Mouse (Mus musculus): ENCODE measurements around the gene Myh7.
"Not testable (repeated sequence)": the region's sequence is repeated elsewhere in the genome, so short reads cannot be mapped to it uniquely, and the experiment has no call there.

Myh7 gene

DNA sequence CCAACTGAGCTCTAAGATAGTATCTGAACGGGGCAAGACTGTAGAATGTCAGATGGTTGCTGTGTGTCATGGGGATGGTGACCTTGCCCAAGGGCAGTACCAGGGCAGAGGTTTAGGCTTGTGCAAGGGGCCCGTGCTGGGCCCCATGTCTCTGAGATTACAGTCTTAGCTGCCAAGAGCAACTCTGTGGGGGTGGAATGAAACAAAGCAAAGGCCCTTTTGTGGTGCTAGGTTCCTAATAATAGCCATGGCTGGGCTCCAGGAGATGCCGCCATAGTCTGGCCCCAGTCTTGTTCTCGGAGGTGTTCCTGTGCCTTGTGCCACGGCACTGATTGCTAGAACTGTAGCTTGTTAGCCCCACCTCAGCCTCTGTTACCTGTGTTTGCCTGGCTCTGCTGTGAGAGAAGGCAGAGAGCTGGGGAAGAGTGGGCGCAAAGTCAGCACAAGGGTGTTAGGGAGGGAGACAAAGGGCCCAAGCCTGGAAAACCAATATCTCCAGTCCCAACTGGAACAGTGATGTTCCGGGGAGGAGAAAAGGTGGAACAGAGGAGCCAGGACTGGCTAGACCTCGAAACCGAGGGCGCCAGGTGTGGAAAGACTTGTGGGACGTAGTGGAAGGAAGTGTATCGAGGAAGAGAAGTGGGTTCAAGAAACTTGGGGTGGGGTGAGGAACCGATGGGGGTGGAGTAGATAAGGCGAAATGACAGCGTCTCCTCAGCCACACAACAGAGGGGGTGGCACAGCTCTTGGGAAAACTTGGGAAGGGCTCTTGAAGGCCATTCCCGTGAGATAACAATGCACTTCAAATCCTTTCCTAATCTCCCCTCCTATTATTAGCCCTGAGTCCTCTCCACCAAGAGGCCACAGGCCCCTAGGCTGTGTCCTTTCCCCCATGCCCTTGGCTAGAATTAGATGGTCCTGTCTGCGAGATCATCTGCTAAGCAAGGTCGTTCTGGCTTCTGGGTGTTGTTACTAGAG is 9.7 kb upstream of the Myh7 start:
- no peak for DNase-seq (ENCODE audit: low spot score)

DNA sequence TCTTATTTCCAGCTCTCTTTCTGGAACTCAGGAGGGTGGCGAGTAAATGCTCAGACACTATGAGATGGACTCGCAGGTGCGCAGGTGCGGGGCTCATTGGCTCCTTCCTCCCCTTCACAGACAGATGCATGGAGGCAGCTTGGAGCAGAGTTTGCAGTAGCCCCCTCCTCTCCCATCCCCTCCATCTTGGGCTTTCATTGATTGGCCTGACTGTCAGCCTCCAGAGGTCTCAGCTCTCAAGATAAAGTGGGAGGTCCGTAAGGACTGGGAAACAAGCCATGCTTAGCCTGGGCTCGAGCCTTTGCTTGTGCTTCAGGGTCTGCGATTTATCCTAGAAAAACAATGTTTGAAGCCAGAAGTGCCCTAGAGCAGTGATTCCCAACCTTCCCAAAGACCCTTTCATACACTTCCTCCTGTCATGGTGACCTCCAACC is 8.3 kb upstream of the Myh7 start:
- DNase-seq (ENCODE audit: low spot score), result no peak

DNA sequence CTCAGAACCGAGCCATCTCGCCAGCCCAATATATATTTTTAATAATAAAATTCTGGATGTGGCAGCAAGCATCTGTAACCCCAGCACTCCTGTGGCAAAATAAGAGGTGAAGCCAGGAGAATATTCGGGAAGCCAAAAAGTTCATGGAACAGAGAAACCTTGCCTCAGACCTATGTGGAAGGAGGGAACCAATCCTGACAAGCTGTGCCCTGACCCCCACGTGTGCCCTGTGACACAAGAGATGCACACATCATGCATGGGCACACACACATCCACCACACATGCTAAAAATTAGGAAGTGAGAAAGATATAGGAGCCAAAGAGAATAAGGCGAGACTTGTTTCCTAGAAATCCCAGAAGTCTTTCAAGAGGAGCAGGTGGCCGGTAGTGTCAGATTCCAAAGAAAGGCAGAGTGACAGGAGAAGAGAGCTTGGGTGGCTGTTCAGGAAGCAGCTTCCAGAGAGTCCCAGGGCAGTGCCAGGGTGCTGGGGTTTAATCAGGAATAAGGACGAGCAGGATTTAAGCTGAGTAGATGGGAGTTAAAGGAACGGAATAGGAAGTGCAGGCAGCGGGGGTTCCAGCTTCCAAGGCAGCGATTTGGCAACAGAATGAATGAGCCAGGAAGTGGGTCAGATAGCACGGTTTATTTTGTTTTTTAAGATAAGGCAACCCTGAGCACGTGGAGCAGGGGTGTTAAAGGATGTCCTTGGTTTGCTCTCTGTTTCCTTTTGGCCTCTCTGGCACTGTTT is 7.7 kb upstream of the Myh7 start:
- DNase-seq (ENCODE audit: low spot score), result no peak

DNA sequence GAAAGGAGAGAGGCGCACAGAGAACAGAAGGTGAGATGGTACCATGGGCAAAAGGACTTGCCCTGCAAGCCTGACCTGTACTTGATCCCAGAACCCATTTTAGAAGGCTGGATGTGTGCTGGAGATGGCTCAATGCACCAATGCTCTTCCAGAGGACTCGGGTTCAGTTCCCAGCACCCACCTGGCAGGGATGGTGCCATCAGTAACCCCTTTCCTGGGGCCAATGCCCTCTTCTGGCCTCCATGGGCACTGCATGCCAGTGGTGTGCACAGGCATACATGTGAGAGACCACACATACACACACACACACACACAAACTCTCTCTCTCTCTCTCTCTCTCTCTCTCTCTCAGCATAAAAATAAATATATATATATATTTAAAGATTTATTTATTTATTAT is 7.0 kb upstream of the Myh7 start:
- no peak for DNase-seq (ENCODE audit: low spot score)

DNA sequence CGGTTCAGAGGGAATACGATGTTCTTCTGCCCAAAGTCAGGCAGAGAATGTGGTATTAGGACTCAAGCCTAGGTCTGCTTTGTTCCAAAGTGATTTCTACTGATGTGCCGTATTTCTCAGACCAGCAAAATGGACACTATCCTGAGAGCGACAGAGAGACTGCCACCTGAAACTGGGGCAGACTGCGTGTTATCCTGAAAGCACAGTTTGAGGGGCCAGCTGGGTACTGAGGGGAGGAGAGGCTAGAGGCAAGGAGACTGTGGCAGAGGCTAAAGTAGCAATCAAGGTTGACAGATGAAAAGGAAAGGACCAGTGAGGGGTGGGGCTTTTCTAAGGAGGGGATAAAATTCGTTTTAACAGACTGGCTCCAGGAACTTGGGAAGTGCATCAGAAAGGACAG is 6.4 kb upstream of the Myh7 start:
- no peak for DNase-seq (ENCODE audit: low spot score)

DNA sequence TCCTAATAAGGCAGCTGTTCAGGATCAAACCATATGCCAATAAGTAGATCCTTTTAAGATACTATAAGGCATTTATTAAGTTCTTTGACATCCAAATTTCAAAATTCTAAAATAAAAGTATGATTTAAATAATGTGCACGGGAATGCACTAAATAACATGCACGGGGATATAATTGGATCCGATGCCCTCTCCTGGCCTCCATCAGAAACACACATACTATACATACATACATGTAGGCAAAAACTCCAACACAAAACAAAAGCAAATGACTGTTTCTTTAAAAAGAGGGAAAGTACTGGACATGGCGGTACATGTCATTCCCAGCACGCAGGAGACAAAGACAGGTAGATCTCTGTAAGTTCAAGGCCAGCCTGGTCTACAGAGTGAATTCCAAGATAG is 5.4 kb upstream of the Myh7 start:
- DNase-seq (ENCODE audit: low spot score), result not testable (repeated sequence)

DNA sequence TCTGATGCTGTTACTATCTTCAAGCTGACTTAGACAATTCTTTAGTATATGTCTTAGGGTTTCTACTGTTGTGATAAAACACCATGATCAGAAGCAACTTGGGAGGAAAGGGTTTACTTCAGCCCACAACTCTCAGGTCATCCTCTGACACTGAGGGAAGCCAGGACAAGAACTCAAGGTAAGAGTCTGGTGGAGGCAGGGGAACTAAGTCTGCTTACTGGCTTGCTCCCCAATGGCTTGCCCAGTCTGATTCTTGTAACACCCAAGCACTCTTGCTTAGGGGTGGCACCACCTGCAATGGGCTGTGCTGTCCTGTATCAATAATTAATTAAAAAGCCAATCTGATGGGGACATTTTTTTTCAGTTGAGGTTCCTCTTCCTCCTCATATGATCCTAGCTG is 4.3 kb upstream of the Myh7 start:
- no peak for DNase-seq (ENCODE audit: low spot score)

DNA sequence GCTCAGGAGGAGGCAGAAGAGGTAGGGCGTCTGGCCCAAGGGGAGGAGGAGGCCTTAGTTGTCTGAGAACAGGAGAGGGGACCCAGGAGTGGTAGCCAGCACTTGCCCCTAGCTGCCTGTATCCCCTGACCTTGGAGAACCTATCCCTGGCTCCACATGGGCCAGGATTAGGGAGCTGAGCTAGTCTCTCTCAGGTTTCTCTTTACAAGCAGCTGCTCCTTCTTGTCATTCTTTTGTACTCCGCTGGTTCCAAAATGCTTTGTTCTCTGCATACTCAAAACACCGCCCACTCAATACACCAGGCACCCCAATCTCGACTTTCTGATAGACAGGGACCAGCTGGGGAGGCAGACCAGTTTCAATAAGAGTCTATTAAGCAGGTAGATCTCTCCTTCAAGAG is 2.9 kb upstream of the Myh7 start:
- DNase-seq (ENCODE audit: low spot score), result no peak

DNA sequence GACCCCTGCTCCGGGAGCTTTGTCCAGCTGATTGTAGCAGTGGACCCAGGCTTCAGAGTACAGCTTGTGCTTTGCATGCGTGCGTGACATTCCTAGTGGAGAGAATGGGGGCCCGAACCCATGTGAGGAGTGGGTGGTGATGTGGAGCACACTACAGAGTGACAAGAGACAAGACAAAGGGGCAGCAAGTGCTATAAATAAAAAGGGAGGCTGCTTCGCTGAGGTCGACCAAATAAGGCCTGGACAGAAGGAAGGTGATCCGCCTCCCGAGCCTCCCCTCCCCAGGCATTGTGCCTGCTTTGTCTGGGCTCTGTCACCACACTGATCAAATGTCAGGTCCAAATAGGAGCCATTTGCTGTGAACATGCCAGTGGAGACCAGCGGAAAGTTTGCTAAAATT is 2.4 kb upstream of the Myh7 start:
- no peak for DNase-seq (ENCODE audit: low spot score)

DNA sequence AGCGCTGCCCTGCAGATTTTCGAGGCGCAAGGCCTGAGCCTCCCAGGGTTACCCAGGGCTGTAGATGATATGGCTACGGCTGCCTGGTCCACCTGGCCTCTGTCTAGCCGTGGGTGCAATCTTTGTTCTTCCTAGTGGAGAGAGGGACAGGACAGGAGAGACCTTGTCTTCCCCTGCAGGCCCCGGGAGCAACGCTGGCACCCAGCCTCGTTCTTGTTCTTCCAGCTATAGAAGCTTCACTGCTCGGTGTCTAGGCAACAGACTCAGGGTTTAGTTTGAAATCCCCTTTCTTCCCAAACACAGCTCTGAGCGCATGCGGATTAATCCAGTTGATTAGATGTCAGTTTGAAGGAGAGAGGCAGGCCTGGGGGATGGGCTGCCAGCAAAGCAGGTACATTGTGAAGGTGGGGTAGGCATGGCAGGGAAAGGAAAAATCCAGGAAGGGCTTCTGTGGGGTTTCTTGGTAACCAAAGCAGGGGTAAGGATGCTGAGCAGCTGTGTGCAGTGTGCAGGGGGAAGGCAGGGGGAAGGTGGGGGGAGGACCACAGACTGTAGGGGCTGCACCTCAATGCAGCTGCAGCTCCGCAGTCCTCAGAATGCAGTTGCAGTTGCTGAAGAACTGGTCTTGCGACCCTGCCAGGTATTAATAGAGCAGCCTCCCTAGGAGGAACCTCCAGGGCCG is 1.2 kb upstream of the Myh7 start:
- no peak for DNase-seq (ENCODE audit: low spot score)

DNA sequence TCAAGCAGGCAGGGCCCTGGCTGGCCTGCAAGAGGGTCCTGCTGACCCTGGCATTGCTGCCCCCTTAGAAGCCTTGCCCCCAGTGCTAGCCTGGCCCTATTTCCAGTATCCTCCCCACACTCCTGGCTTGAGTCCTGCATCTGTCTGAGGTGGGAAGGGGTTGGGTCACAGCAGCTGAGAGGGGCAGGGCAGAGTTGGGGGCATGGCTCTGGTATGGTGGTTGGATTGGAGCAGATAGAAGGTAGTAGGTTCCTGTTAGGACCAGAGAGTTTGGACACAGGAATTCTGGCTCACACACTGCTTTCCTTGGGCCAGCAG is 402 bp upstream of the Myh7 start:
- no peak for DNase-seq (ENCODE audit: low spot score)

DNA sequence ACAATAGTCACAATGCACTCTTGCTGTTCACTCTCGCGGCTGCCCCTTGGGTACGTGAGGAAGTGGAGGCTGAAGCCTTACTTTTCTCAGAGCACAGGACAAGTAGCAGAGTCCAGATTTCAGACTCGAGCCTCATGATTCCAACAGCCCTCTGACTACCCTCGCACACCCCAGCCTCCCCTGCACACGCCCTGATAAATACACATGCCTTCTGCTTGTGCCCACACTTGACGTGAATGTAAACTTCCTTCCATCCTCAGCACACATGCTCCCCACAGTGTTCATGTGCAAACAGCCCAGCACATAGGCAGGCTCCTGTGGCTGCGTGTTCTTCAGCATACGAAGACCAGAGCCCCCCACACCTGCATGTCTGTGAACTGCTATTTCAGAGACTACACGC is 790 bp downstream of the Myh7 start:
- DNase-seq (ENCODE audit: low spot score), result no peak

DNA sequence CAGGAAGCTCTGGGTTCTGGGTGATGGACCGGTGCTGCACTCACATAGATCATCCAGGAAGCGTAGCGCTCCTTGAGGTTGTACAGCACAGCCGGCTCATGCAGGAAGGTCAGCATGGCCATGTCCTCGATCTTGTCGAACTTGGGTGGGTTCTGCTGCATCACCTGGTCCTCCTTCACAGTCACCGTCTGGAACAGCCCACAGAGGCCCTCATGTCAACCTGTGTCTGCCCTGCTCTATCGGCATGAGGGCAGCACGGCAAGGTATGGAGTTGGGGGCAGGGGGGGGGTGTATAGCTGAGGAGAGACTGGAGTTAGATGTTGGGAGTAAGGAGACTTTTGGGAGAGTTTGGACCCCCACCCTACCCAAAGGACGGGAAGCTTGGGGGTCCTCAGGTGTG is 2.2 kb downstream of the Myh7 start:
- no peak for DNase-seq (ENCODE audit: low spot score)

DNA sequence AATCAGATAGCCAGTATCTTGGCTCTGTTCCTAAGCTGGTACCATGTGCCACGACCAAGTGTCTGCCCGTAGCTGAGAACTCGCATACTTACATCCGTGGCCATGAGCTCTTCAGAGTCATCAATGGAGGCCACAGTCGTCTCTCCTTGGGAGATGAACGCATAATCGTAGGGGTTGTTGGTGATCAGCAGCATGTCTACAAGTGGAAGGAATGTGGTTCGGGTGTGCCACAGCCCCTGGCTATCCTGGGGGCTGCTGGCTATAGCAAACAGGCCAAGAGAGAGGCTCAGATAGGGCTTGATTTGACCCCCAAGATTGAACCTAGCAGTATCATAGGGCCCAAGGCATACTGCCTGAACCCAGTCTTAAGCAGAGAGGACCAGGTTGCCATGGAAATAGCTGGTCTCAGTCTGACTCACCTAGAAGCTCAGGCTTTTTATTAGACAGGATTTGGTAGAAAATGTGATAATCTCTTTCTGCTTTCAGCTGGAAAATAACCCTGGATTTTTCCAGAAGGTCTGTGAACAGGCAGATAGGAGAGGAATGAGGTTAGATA is 4.5 kb downstream of the Myh7 start:
- DNase-seq (ENCODE audit: low spot score), result no peak

DNA sequence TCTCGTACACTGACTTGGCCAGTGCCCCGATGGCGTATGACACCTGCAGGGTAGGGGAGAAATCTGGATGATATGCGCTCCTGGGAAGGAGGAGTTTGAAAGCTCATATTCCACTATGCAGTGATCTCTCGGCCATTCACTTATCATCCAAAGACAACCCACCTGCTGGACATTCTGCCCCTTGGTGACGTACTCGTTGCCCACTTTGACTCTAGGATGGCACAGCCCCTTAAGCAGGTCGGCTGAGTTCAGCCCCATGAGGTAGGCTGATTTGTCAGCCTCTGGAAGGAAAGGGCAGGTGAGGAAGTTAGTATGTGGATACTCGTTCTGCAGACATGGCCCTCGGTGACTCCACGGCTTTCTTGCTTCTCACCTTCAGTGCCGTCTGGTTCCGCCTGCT is 5.5 kb downstream of the Myh7 start:
- no peak for DNase-seq (ENCODE audit: low spot score)

DNA sequence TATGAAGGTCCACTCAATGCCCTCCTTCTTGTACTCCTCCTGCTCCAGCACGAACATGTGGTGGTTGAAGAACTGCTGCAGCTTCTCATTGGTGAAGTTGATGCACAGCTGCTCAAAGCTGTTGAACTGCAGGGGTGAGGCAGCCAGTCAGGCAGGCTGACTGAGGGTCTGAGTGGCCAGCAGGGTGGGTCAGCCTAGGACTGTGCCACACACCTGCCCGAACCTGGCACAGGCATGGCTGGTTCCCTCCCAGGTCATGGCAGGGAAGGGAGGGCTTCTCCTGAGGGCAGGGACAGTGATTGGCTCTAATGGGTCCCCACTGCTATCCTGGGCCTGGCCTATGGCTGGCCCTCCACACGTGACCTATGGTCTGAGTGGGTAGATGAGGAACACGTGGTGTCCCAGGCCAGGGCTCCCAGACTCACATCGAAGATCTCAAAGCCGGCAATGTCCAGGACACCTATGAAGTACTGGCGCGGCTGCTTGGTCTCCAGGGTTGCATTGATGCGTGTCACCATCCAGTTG is 6.0 kb downstream of the Myh7 start:
- not testable (repeated sequence) for DNase-seq (ENCODE audit: low spot score)

DNA sequence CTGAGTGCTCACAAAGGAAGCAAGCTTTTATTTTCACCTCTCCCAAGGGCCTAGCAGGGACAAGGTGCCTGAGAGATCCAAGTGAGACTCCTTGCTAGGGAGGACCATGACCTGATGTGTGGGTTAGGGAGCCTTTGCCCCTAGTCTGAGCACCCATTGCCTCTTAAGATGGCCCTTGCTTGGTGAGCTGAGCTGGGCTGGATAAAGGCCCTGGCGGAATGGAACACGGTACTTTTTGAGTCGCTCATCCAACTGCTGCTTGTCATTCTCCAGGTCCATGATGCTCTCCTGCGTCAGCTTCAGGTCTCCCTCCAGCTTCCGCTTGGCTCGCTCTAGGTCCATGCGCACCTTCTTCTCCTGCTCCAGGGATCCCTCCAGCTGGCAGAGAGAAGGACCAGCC is 12.5 kb downstream of the Myh7 start:
- DNase-seq (ENCODE audit: low spot score), result no peak

DNA sequence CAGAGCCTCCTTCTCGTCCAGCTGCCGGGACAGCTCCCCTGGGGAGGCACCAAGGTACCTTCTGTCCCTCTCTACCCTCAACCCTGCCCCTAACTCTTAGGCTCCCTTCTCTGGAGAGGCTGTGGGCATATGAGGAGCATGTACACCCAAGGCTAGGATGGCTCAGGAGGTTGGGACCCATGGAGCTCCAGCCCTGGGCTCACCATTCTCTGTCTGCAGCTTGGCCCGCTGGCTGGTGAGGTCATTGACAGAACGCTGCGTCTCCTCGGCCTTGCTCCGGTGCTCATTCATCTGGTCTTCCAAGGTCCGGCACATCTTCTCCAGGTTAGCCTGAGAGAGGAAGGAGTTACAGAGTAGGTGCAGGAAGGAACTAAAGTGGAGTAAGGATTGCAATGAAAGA is 15.8 kb downstream of the Myh7 start:
- no peak for DNase-seq (ENCODE audit: low spot score)

DNA sequence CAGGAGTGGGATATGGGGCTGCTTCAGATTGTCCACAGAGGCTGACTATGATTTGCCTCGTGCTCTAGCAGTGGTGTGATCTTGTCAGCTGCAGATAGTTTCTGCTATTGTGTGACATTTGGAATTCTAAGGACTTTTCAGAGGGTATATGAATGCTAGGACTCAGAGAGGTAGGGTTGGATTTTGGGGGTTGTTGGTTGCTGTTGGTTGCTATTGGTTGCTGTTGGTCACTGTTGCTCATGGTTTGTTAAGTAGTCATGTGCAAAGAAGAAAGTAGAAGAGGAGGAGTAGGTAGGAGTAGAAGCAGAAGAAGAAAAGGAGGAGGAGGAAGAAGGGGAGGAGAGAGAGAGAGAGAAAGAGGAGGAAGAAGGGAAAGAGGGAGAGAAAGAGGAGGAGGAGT is 17.8 kb downstream of the Myh7 start, which contains the start of gene Gm17428:
Gene Gm17428, plus strand, starts transcription at position 301 of the 400 bp plus-strand sequence.
- DNase-seq (ENCODE audit: low spot score), result no peak

DNA sequence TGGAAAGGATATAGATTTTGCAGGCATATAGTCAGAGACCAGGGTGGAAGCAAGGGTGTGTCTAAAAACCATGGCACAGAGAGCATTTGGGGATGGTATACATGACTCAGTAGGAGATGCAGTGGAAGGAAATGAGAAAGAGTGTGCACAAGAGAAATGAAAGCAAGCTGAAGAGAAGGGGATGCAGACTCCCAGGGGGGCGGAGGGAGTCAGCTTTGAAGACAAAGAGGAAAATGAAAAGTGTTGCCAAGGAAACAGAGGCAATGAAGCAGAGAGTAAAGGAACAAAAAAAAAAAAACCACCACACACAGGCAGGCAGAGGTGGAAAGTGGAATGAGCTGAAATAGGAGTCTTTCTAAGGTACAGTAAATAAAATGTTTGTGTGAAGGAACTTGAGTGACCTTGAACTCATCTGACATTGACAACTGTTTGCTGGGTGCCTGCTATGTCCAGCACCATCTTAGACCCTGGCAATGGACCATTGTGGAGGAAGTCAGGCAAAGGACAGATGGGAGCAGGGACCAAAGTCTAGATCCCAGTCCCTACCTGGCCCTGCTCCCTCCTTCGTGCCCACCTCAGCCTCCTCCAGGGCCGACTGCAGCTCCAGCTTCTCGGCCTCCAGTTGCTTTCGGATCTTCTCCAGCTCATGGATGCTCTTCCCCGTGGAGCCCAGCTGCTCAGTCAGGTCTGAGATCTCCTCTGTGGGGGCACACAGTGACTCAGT is 20.2 kb downstream of the Myh7 start:
- DNase-seq (ENCODE audit: low spot score), result no peak

DNA sequence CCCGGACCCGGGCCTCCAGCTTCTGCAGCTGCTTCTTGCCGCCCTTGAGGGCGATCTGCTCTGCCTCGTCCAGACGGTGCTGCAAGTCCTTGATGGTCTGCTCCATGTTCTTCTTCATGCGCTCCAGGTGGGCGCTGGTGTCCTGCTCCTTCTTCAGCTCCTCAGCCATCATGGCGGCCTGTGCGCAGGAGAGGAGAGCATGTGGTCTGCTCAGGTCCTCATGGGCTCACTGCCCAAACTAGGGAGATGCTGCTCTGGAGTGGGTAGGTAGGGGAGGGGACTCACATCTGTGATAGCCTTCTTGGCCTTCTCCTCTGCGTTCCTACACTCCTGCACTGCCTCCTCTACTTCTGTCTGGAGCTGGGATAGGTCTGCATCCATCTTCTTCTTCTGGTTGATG is 21.6 kb downstream of the Myh7 start:
- not testable (repeated sequence) for DNase-seq (ENCODE audit: low spot score)

DNA sequence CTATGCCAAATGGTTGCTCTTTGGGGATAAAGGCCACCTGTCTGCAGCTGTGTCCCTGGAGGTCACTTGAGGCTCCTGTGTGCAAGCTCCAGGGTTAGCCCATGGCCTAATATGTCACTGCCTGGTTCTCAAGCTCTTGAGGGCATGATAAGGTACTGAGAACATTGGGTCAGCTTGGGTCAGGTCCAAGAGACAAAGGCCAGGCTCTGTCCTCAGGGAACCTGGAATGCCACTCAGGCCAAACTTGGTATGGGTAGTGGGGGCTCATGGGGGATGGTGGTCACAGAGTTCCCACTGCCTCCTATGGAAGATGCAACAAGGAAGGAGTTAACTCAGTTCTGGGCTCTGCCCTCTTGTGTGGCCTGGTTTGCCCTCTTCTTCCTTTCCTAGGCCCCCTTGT is 26.1 kb downstream of the Myh7 start:
- DNase-seq (ENCODE audit: low spot score), result no peak
